Mouse (Mus musculus) liver, embryonic 14.5 days (tissue): ENCODE results near the gene Cyb5d2.

Experiments
- CTCF ChIP-seq: IDR thresholded peaks from 2 replicates; pipeline ENCODE4 v1.5.1; 2016; ENCODE audit warnings: antibody characterized with exemption, low read depth, control low read depth
- EP300 ChIP-seq: IDR thresholded peaks from 2 replicates; pipeline ENCODE4 v1.6.1; 2016; ENCODE audit warnings: antibody characterized with exemption, low read depth

DNA sequence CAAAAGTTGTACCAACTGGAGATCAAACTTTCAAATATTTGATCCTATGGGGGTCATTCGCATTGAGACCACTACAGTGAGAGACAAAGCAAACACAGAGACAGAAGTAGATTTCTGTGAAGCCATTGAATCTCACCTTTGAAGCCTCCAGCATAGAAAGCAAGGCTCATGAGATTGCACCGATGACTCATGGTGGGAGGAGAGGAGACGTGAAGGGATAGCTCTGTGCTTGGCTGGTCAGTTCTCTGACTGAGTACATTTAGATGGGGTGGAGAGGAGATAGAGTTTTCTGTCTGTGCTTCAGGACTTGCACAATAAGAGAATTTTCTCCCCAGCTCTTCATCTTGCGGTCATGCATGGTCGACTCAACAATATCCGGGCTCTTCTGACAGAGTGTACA is 36.4 kb downstream of the Cyb5d2 start:
- no peak for TF ChIP-seq CTCF
- TF ChIP-seq EP300, result no peak
